Mouse (Mus musculus): Measurements from ENCODE around the gene Tmem209.

Tmem209 gene

GRCm38 (mm10) chr6:30461755-30462344 lies 47.7 kb downstream of the Tmem209 start:
- DNase-seq (ENCODE audit: low spot score): no peak

- DNase-seq (ENCODE audit: low spot score): peak; percentile 45
Measured at GRCm38 (mm10) chr6:30460750-30461446, 48.7 kb downstream of the Tmem209 start.

- DNase-seq (ENCODE audit: low spot score): peak; percentile 79
Measured at GRCm38 (mm10) chr6:30459811-30460749, 49.5 kb downstream of the Tmem209 start.

GRCm38 (mm10) chr6:30459056-30459747 lies 50.4 kb downstream of the Tmem209 start:
- DNase-seq (ENCODE audit: low spot score): no peak

GRCm38 (mm10) chr6:30458626-30459025 lies 51.0 kb downstream of the Tmem209 start:
- DNase-seq (ENCODE audit: low spot score): no peak

- DNase-seq (ENCODE audit: low spot score): no peak
Measured at GRCm38 (mm10) chr6:30456991-30457390, 52.6 kb downstream of the Tmem209 start.

- DNase-seq (ENCODE audit: low spot score): no peak
Measured at GRCm38 (mm10) chr6:30439576-30439975, 70.0 kb downstream of the Tmem209 start.

GRCm38 (mm10) chr6:30437054-30437453 lies 72.5 kb downstream of the Tmem209 start:
- DNase-seq (ENCODE audit: low spot score): no peak

- DNase-seq (ENCODE audit: low spot score): no peak
Measured at GRCm38 (mm10) chr6:30436476-30436875, 73.1 kb downstream of the Tmem209 start.

- no peak for DNase-seq (ENCODE audit: low spot score)
Measured at GRCm38 (mm10) chr6:30432461-30433192, 77.0 kb downstream of the Tmem209 start.
